Mouse (Mus musculus) lung, postnatal 0 days (tissue): ENCODE results near the gene Pcbp4. TPM values are rescaled to one million over a fixed set of nuclear protein-coding genes. Genes with fewer than 3 reads are reported as not detected.

Experiments used
- ATAC-seq: fragments of 200-750 bp; cut with Nextera tagmentation; 2 replicates; pipeline ENCODE4 v1.8.0; 2017; ENCODE audit warnings: moderate library complexity
- DNase-seq: peaks from one replicate; pipeline ENCODE4 v3.0.0-alpha.2; 2016; ENCODE audit warnings: low spot score
- H3K27ac ChIP-seq: fragments of 300-500 bp; sonication (generic); 2 replicates; pipeline ENCODE4 v1.5.1; 2014; ENCODE audit warnings: antibody characterized with exemption, mild to moderate bottlenecking, low read length, mixed read lengths
- H3K27me3 ChIP-seq: fragments of 300-500 bp; sonication (generic); replicated peaks from 2 replicates; pipeline ENCODE4 v1.6.1; 2014; ENCODE audit warnings: low read length, mixed read lengths; ENCODE audit not compliant: insufficient read depth
- H3K36me3 ChIP-seq: fragments of 300-500 bp; sonication (generic); 2 replicates; pipeline ENCODE4 v1.6.1; 2014; ENCODE audit warnings: low read length, mixed read lengths; ENCODE audit not compliant: insufficient read depth
- H3K4me1 ChIP-seq: fragments of 300-500 bp; sonication (generic); 2 replicates; pipeline ENCODE4 v1.6.1; 2014; ENCODE audit warnings: antibody characterized with exemption, low read depth, low read length, mixed read lengths; ENCODE audit not compliant: insufficient read depth
- H3K4me2 ChIP-seq: fragments of 300-500 bp; sonication (generic); replicated peaks from 2 replicates; pipeline ENCODE4 v1.6.1; 2014; ENCODE audit warnings: low read depth, mild to moderate bottlenecking, low read length, moderate library complexity, mixed read lengths
- H3K4me3 ChIP-seq: fragments of 300-500 bp; sonication (generic); 2 replicates; pipeline ENCODE4 v1.5.1; 2014; ENCODE audit warnings: low read depth, low read length
- H3K9ac ChIP-seq: fragments of 300-500 bp; sonication (generic); replicated peaks from 2 replicates; pipeline ENCODE4 v1.6.1; 2014; ENCODE audit warnings: low read depth, mild to moderate bottlenecking
- H3K9me3 ChIP-seq: fragments of 300-500 bp; sonication (generic); 2 replicates; pipeline ENCODE4 v1.6.1; 2016; ENCODE audit warnings: low read length, mixed read lengths
- CTCF ChIP-seq: IDR thresholded peaks from 2 replicates; pipeline ENCODE4 v1.5.1; 2016; ENCODE audit warnings: antibody characterized with exemption, mild to moderate bottlenecking
- EP300 ChIP-seq: IDR thresholded peaks from 2 replicates; pipeline ENCODE4 v1.6.1; 2016; ENCODE audit warnings: antibody characterized with exemption, mild to moderate bottlenecking, control low read depth
- WGBS: fragments of 180-500 bp; shearing (Covaris S2); extraction: QIAGEN DNeasy Blood & Tissue Kit; methylation state at CpG from one replicate; pipeline ENCODE4 v1.1.7; 2014; 5-methylcytosine and 5-hydroxymethylcytosine counted together
- polyA plus RNA-seq: library from polyadenylated mRNA; unstranded; fragments of >200 nt; fragmentation: Nextera tagmentation; extraction: Ambion mirVana; gene quantifications from 2 replicates; pipeline ENCODE4 v1.2.1, GENCODE M21; 2015

Gene Pcbp4
- polyA plus RNA-seq, 1 experiment from 2014 or later: 29.4 TPM

GRCm38 (mm10) chr9:106421033-106421864, 31.8 kb upstream of the Pcbp4 start:
- Histone ChIP-seq H3K9me3 (no peaks in the 10 kb centered on the region), H3K4me2 (peak overlapping the region; percentile 42), H3K9ac (no peak overlapping the region), H3K4me1 (peaks cover 13% of the 10 kb centered on the region; the same call in 1 of the 2 replicates), H3K36me3 (no peaks in the 10 kb centered on the region), H3K4me3 (no peak overlapping the region), H3K27ac (no peak overlapping the region), H3K27me3 (no peaks in the 10 kb centered on the region)
- DNase-seq (peak; percentile 21), ATAC-seq (peak; percentile 16)
- TF ChIP-seq CTCF (no peak), EP300 (no peak)
- 18% methylated on average over 17 of the region's 18 CpGs for WGBS

- TF ChIP-seq EP300 (no peak), CTCF (peak; percentile 97)
- H3K9ac ChIP-seq: no peak overlapping the region
- peak; percentile 93 for DNase-seq
- H3K4me1 ChIP-seq: peaks cover 13% of the 10 kb centered on the region; the same call in 1 of the 2 replicates
- no peaks in the 10 kb centered on the region for H3K36me3 ChIP-seq
- H3K4me2 ChIP-seq: peak overlapping the region; percentile 42
- H3K4me3 ChIP-seq: no peak overlapping the region
- no peaks in the 10 kb centered on the region for H3K9me3 ChIP-seq
- peak; percentile 84 for ATAC-seq
- H3K27me3 ChIP-seq: no peaks in the 10 kb centered on the region
- no peak overlapping the region for H3K27ac ChIP-seq
- WGBS: 0% methylated on average over 3 of the region's 3 CpGs
Measured at GRCm38 (mm10) chr9:106421865-106422160, 31.3 kb upstream of the Pcbp4 start.

- 5% methylated on average over 11 of the region's 11 CpGs for WGBS
- peak overlapping the region; percentile 75 for H3K4me2 ChIP-seq
- H3K36me3 ChIP-seq: peaks cover 14% of the 10 kb centered on the region; the same call in 1 of the 2 replicates
- peak overlapping the region; percentile 83 for H3K4me3 ChIP-seq
- H3K9ac ChIP-seq: peak overlapping the region; percentile 56
- ATAC-seq (peak; percentile 60), DNase-seq (peak; percentile 57)
- no peaks in the 10 kb centered on the region for H3K27me3 ChIP-seq
- H3K9me3 ChIP-seq: no peaks in the 10 kb centered on the region
- peak; percentile 31; the same call in 1 of the 2 replicates for TF ChIP-seq CTCF
- no peak for TF ChIP-seq EP300
- H3K27ac ChIP-seq: peak overlapping the region; percentile 95
- peaks cover 11% of the 10 kb centered on the region; the same call in 1 of the 2 replicates for H3K4me1 ChIP-seq
Measured at GRCm38 (mm10) chr9:106428719-106429220, 24.3 kb upstream of the Pcbp4 start.

GRCm38 (mm10) chr9:106429221-106430014, 23.7 kb upstream of the Pcbp4 start, which contains the start of gene Rpl29:
Gene Rpl29 (plus strand): TSS chr9:106429454.
- Histone ChIP-seq H3K9ac (peak within 1 kb of the TSS; percentile 99), H3K4me1 (peaks cover 11% of the 10 kb centered on the region; the same call in 1 of the 2 replicates), H3K4me2 (peak within 1 kb of the TSS; percentile 77), H3K4me3 (peak within 1 kb of the TSS; percentile 83), H3K27ac (peak within 1 kb of the TSS; percentile 95), H3K27me3 (no peaks in the 10 kb centered on the region), H3K9me3 (no peaks in the 10 kb centered on the region), H3K36me3 (peaks cover 14% of the 10 kb centered on the region; the same call in 1 of the 2 replicates)
- DNase-seq: peak; percentile 98
- TF ChIP-seq CTCF: no peak
- peak; percentile 71 for TF ChIP-seq EP300
- under 1% methylated on average over 54 of the region's 55 CpGs for WGBS
- peak; percentile 96 for ATAC-seq

GRCm38 (mm10) chr9:106430015-106430264, 23.2 kb upstream of the Pcbp4 start:
- Histone ChIP-seq H3K27ac (peak overlapping the region; percentile 95), H3K4me2 (peak overlapping the region; percentile 77), H3K9me3 (no peaks in the 10 kb centered on the region), H3K4me3 (peak overlapping the region; percentile 83), H3K27me3 (no peaks in the 10 kb centered on the region), H3K9ac (peak overlapping the region; percentile 99), H3K36me3 (peaks cover 14% of the 10 kb centered on the region; the same call in 1 of the 2 replicates), H3K4me1 (peaks cover 11% of the 10 kb centered on the region; the same call in 1 of the 2 replicates)
- TF ChIP-seq CTCF (no peak), EP300 (no peak)
- no peak for DNase-seq
- no peak for ATAC-seq
- under 1% methylated on average over 4 of the region's 4 CpGs for WGBS

GRCm38 (mm10) chr9:106433389-106433788, 19.7 kb upstream of the Pcbp4 start:
- Histone ChIP-seq H3K27me3 (no peaks in the 10 kb centered on the region), H3K4me3 (no peak overlapping the region), H3K4me2 (no peak overlapping the region), H3K4me1 (peaks cover 11% of the 10 kb centered on the region; the same call in 1 of the 2 replicates), H3K9ac (no peak overlapping the region), H3K36me3 (peaks cover 14% of the 10 kb centered on the region; the same call in 1 of the 2 replicates), H3K9me3 (no peaks in the 10 kb centered on the region), H3K27ac (no peak overlapping the region)
- TF ChIP-seq CTCF (no peak), EP300 (no peak)
- ATAC-seq (no peak), DNase-seq (no peak)
- WGBS: 57% methylated on average over 4 of the region's 7 CpGs
